Mouse (Mus musculus) kidney, postnatal 0 days (tissue): ENCODE results near the gene Zfp768. TPM values are rescaled to one million over a fixed set of nuclear protein-coding genes. Genes with fewer than 3 reads are reported as not detected.
A peak's percentile ranks its signal among the peaks of the same experiment; 100 is the strongest.
"Not testable (repeated sequence)": the region's sequence is repeated elsewhere in the genome, so short reads cannot be mapped to it uniquely, and the experiment has no call there.

Experiments
- ATAC-seq: fragments of 200-750 bp; cut with Nextera tagmentation; replicated peaks from 2 replicates; pipeline ENCODE4 v1.8.0; 2017; ENCODE audit warnings: low read depth, moderate number of reproducible peaks, moderate TSS enrichment, moderate library complexity; ENCODE audit not compliant: low FRiP score
- DNase-seq: peaks from one replicate; pipeline ENCODE4 v3.0.0-alpha.2; 2016; ENCODE audit warnings: low spot score
- H3K27ac ChIP-seq: fragments of 300-500 bp; sonication (generic); 2 replicates; pipeline ENCODE4 v1.5.1; 2014; ENCODE audit warnings: mild to moderate bottlenecking
- H3K27me3 ChIP-seq: fragments of 300-500 bp; sonication (generic); 2 replicates; pipeline ENCODE4 v1.6.1; 2014; ENCODE audit warnings: low read length, mixed read lengths; ENCODE audit not compliant: insufficient read depth
- H3K36me3 ChIP-seq: fragments of 300-500 bp; sonication (generic); 2 replicates; pipeline ENCODE4 v1.6.1; 2014; ENCODE audit warnings: low read length, mixed read lengths; ENCODE audit not compliant: insufficient read depth
- H3K4me1 ChIP-seq: fragments of 300-500 bp; sonication (generic); replicated peaks from 2 replicates; pipeline ENCODE4 v1.6.1; 2014; ENCODE audit warnings: antibody characterized with exemption, low read length, mixed read lengths; ENCODE audit not compliant: insufficient read depth
- H3K4me2 ChIP-seq: fragments of 300-500 bp; sonication (generic); 2 replicates; pipeline ENCODE4 v1.6.1; 2014; ENCODE audit warnings: mild to moderate bottlenecking, low read length, moderate library complexity, mixed read lengths
- H3K4me3 ChIP-seq: fragments of 300-500 bp; sonication (generic); replicated peaks from 2 replicates; pipeline ENCODE4 v1.5.1; 2014; ENCODE audit warnings: low read depth, low read length
- H3K9ac ChIP-seq: fragments of 300-500 bp; sonication (generic); 2 replicates; pipeline ENCODE4 v1.6.1; 2014; ENCODE audit warnings: low read depth, low read length
- H3K9me3 ChIP-seq: fragments of 300-500 bp; sonication (generic); replicated peaks from 2 replicates; pipeline ENCODE4 v1.6.1; 2016; ENCODE audit warnings: low read length, inconsistent platforms, mixed read lengths
- CTCF ChIP-seq: IDR thresholded peaks from 2 replicates; pipeline ENCODE4 v1.5.1; 2016; ENCODE audit warnings: antibody characterized with exemption, low read depth, mild to moderate bottlenecking, moderate library complexity
- WGBS: fragments of 180-500 bp; shearing (Covaris S2); extraction: QIAGEN DNeasy Blood & Tissue Kit; methylation state at CpG from one replicate; pipeline ENCODE4 v1.1.7; 2014; 5-methylcytosine and 5-hydroxymethylcytosine counted together
- polyA plus RNA-seq: library from polyadenylated mRNA; unstranded; fragments of >200 nt; fragmentation: Nextera tagmentation; extraction: Ambion mirVana; gene quantifications from 2 replicates; pipeline ENCODE4 v1.2.1, GENCODE M21; 2015

Gene Zfp768
- polyA plus RNA-seq, 1 experiment from 2014 or later = 21.2 TPM

- Histone ChIP-seq H3K4me1 (no peaks in the 10 kb centered on the region), H3K27me3 (no peaks in the 10 kb centered on the region), H3K9ac (peak within 1 kb of the TSS; percentile 65), H3K27ac (0 out of 2 replicates have a peak within 1 kb of the TSS, but pooled peaks have one; percentile 50), H3K36me3 (0 out of 2 replicates have a peak, but pooled peaks cover 3% of the 10 kb centered on the region), H3K4me3 (peak within 1 kb of the TSS; percentile 49), H3K9me3 (no peaks in the 10 kb centered on the region), H3K4me2 (peak within 1 kb of the TSS; percentile 71)
- WGBS = 20% methylated on average over 38 of the region's 38 CpGs
- TF ChIP-seq CTCF = no peak
- ATAC-seq (peak; percentile 82), DNase-seq (peak; percentile 93)
Measured at GRCm38 (mm10) chr7:127386641-127387392, 41.4 kb upstream of the Zfp768 start, which contains the start of gene 9130019O22Rik. 9130019O22Rik (minus strand) TSS chr7:127387166.

GRCm38 (mm10) chr7:127385560-127385959 lies 40.2 kb upstream of the Zfp768 start:
- not testable (repeated sequence) for ATAC-seq, H3K9ac ChIP-seq, DNase-seq, H3K27ac ChIP-seq, H3K4me2 ChIP-seq, H3K9me3 ChIP-seq, H3K27me3 ChIP-seq, H3K4me3 ChIP-seq, H3K36me3 ChIP-seq, H3K4me1 ChIP-seq
- WGBS = 96% methylated on average over 4 of the region's 4 CpGs

DNA sequence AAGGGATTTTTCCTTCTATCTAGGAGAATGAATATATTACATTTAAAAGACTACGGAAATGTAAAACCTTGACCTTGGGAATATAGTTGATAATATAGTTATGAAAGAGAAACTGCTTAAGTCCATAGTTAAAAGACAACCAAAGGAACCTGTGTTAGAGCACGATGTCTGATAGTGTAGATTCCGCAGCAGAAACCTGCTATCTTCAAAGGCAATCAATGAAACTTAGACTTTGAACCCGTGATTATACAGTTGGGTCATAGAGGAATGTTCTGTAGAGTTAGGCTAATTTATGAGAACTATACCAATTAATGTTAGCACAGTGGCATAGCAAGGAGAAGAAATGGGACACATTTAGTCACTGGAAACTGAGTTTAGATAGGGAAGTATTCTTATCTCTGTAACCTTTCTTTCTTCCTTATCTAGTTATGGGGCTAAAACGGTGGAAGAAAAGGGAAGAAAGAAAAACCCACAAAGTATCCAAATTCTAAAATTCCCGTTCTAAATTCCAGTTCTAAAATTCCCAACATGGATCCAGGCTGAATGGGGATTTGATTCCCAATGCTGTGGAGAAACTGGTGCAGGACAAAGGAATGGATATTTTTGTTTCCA lies 33.0 kb upstream of the Zfp768 start:
- Histone ChIP-seq H3K4me1 (no peaks in the 10 kb centered on the region), H3K27ac (no peak overlapping the region), H3K9me3 (no peaks in the 10 kb centered on the region), H3K9ac (no peak overlapping the region), H3K4me2 (no peak overlapping the region), H3K27me3 (no peaks in the 10 kb centered on the region), H3K36me3 (0 out of 2 replicates have a peak, but pooled peaks cover 3% of the 10 kb centered on the region), H3K4me3 (no peak overlapping the region)
- DNase-seq (no peak), ATAC-seq (no peak)
- 75% methylated on average over 6 of the region's 6 CpGs for WGBS
- TF ChIP-seq CTCF = no peak

- ATAC-seq = peak; percentile 93
- H3K4me2 ChIP-seq = peak within 1 kb of the TSS; percentile 69
- H3K9me3 ChIP-seq, H3K4me1 ChIP-seq, H3K27me3 ChIP-seq, H3K36me3 ChIP-seq: not testable (repeated sequence)
- peak; percentile 98 for DNase-seq
- H3K9ac ChIP-seq = peak within 1 kb of the TSS; percentile 77
- H3K27ac ChIP-seq = peak within 1 kb of the TSS; percentile 76
- TF ChIP-seq CTCF = peak; percentile 79
- 2% methylated on average over 48 of the region's 49 CpGs for WGBS
- H3K4me3 ChIP-seq = peak within 1 kb of the TSS; percentile 64
Measured at GRCm38 (mm10) chr7:127375271-127376245, 30.2 kb upstream of the Zfp768 start, which contains the start of gene Zfp747. Zfp747 (minus strand) TSS chr7:127376050.

- TF ChIP-seq CTCF = peak; percentile 35; the same call in 1 of the 2 replicates
- not testable (repeated sequence) for H3K27me3 ChIP-seq, H3K27ac ChIP-seq, H3K4me2 ChIP-seq, H3K36me3 ChIP-seq, H3K9me3 ChIP-seq, DNase-seq, H3K9ac ChIP-seq, H3K4me1 ChIP-seq, ATAC-seq, H3K4me3 ChIP-seq
- 88% methylated on average over 3 of the region's 3 CpGs for WGBS
Measured at GRCm38 (mm10) chr7:127371870-127372269, 26.5 kb upstream of the Zfp768 start.

DNA sequence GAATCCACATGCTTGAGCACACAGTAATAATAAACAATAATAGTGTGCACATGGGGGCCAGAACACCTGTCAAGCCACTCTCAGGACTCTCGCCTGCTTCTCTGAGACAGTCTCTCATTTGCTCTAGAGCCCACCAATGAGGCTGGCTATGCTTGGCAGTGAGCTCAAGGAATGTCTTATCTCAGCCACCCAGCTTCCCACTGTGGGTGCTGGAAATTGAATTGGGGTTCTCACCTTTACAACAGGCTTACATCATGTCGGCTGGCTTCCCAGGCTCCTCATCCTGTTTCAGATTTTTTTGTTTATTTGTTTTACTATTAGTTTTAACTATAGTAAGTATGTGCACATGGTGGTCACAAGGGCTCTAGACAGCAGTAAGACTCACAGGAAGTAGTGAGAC lies 25.8 kb upstream of the Zfp768 start:
- DNase-seq = no peak
- ATAC-seq = no peak
- 84% methylated on average over 2 of the region's 2 CpGs for WGBS
- Histone ChIP-seq H3K4me3 (no peak overlapping the region), H3K4me1 (no peaks in the 10 kb centered on the region), H3K36me3 (no peaks in the 10 kb centered on the region), H3K4me2 (no peak overlapping the region), H3K9me3 (no peaks in the 10 kb centered on the region), H3K27me3 (no peaks in the 10 kb centered on the region), H3K27ac (no peak overlapping the region), H3K9ac (no peak overlapping the region)
- no peak for TF ChIP-seq CTCF
